Mouse (Mus musculus) hindbrain, embryonic 16.5 days (tissue): ENCODE results near the gene Elf3. TPM values are rescaled to one million over a fixed set of nuclear protein-coding genes. Genes with fewer than 3 reads are reported as not detected.
A peak's percentile ranks its signal among the peaks of the same experiment; 100 is the strongest.

Source experiments
- ATAC-seq: fragments of 200-750 bp; cut with Nextera tagmentation; 2 replicates; pipeline ENCODE4 v1.8.0; 2017; ENCODE audit warnings: moderate TSS enrichment, moderate library complexity
- H3K27ac ChIP-seq: fragments of 300-500 bp; sonication (generic); 2 replicates; pipeline ENCODE4 v1.5.1; 2014; ENCODE audit warnings: low read depth, mild to moderate bottlenecking, control low read depth, low read length, moderate library complexity
- H3K27me3 ChIP-seq: fragments of 300-500 bp; sonication (generic); replicated peaks from 2 replicates; pipeline ENCODE4 v1.6.1; 2014; ENCODE audit warnings: low read length; ENCODE audit not compliant: control insufficient read depth, insufficient read depth
- H3K36me3 ChIP-seq: fragments of 300-500 bp; sonication (generic); 2 replicates; pipeline ENCODE4 v1.6.1; 2014; ENCODE audit warnings: mild to moderate bottlenecking, low read length, moderate library complexity, mixed read lengths; ENCODE audit not compliant: control insufficient read depth, insufficient read depth
- H3K4me1 ChIP-seq: fragments of 300-500 bp; sonication (generic); 2 replicates; pipeline ENCODE4 v1.6.1; 2014; ENCODE audit warnings: low read depth, low read length; ENCODE audit not compliant: control insufficient read depth, insufficient read depth
- H3K4me2 ChIP-seq: fragments of 300-500 bp; sonication (generic); 2 replicates; pipeline ENCODE4 v1.6.1; 2014; ENCODE audit warnings: mild to moderate bottlenecking, low read length, control low read depth, moderate library complexity
- H3K4me3 ChIP-seq: fragments of 300-500 bp; sonication (generic); 2 replicates; pipeline ENCODE4 v1.5.1; 2014; ENCODE audit warnings: mild to moderate bottlenecking, low read length, control low read depth, moderate library complexity
- H3K9ac ChIP-seq: fragments of 300-500 bp; sonication (generic); 2 replicates; pipeline ENCODE4 v1.6.1; 2014; ENCODE audit warnings: low read depth, mild to moderate bottlenecking, control low read depth, low read length, moderate library complexity
- H3K9me3 ChIP-seq: fragments of 300-500 bp; sonication (generic); 2 replicates; pipeline ENCODE4 v1.6.1; 2014; ENCODE audit warnings: mild to moderate bottlenecking, low read length, moderate library complexity; ENCODE audit not compliant: control insufficient read depth
- WGBS: fragments of 180-500 bp; shearing (Covaris S2); extraction: QIAGEN DNeasy Blood & Tissue Kit; methylation state at CpG from one replicate; pipeline ENCODE4 v1.1.7; 2014; 5-methylcytosine and 5-hydroxymethylcytosine counted together
- polyA plus RNA-seq: library from polyadenylated mRNA; unstranded; fragments of >200 nt; fragmentation: Nextera tagmentation; extraction: Ambion mirVana; gene quantifications from 2 replicates; pipeline ENCODE4 v1.2.1, GENCODE M21; 2015

The Elf3 gene
- polyA plus RNA-seq, 1 experiment from 2014 or later, result 0.28 TPM

DNA sequence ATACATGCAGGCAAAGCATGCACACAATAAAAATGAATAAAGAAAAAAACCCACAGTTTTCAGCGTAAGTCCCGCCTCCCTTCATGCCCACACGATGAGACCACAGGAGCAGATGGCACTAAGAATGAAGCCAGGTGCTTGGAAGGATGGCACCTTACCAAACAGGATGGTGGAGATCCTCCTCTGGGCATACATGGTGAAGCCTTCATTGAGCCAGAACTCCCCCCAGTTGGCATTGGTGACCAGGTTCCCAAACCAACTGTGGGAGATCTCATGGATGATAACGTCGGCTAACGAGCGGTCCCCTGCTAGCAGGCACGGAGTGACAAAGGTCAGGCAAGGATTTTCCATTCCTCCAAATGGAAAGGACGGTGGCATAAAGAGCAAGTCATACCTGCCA, 13.0 kb upstream of the Elf3 start:
- Histone ChIP-seq H3K4me3 (no peak overlapping the region), H3K27me3 (no peaks in the 10 kb centered on the region), H3K9me3 (no peaks in the 10 kb centered on the region), H3K4me2 (no peak overlapping the region), H3K4me1 (no peaks in the 10 kb centered on the region), H3K36me3 (peaks cover 27% of the 10 kb centered on the region), H3K9ac (no peak overlapping the region), H3K27ac (no peak overlapping the region)
- WGBS, result 84% methylated on average over 9 of the region's 9 CpGs
- ATAC-seq, result no peak

GRCm38 (mm10) chr1:135267663-135268446, 9.5 kb upstream of the Elf3 start:
- H3K4me3 ChIP-seq, result no peak overlapping the region
- whole genome bisulfite sequencing, result 90% methylated on average over 10 of the region's 10 CpGs
- no peaks in the 10 kb centered on the region for H3K27me3 ChIP-seq
- H3K27ac ChIP-seq, result no peak overlapping the region
- no peaks in the 10 kb centered on the region for H3K9me3 ChIP-seq
- peaks cover 26% of the 10 kb centered on the region for H3K36me3 ChIP-seq
- H3K4me2 ChIP-seq, result no peak overlapping the region
- no peak overlapping the region for H3K9ac ChIP-seq
- H3K4me1 ChIP-seq, result no peaks in the 10 kb centered on the region
- no peak for ATAC-seq

DNA sequence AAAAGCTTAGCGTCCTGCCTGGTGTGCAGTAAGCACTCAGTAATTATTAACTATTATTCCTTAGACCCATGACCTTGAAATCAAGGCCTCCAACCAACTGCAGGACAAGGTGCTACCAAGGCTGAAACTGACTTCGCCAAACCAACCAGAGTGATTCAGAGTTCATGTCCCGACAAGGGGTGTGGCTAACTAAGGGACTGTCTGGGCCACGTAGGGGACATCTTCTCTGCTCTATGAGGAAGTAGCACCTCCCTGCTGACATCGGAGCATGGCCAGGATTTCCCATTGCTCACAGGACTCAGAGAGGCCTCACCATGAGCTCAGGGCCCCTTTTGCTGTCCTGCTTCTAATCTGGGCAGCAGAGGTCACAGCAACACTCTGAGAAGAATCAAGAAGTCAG, 7.5 kb upstream of the Elf3 start:
- H3K27ac ChIP-seq, result no peak overlapping the region
- H3K4me3 ChIP-seq, result no peak overlapping the region
- H3K9ac ChIP-seq, result no peak overlapping the region
- H3K27me3 ChIP-seq, result no peaks in the 10 kb centered on the region
- H3K36me3 ChIP-seq, result peaks cover 22% of the 10 kb centered on the region
- no peak for ATAC-seq
- no peaks in the 10 kb centered on the region for H3K4me1 ChIP-seq
- WGBS, result 96% methylated on average over 5 of the region's 5 CpGs
- no peak overlapping the region for H3K4me2 ChIP-seq
- H3K9me3 ChIP-seq, result no peaks in the 10 kb centered on the region

- WGBS, result 85% methylated on average over 9 of the region's 9 CpGs
- no peak overlapping the region for H3K4me3 ChIP-seq
- no peaks in the 10 kb centered on the region for H3K27me3 ChIP-seq
- H3K4me1 ChIP-seq, result peaks cover 7% of the 10 kb centered on the region; the same call in 1 of the 2 replicates
- no peaks in the 10 kb centered on the region for H3K9me3 ChIP-seq
- H3K36me3 ChIP-seq, result peaks cover 18% of the 10 kb centered on the region
- ATAC-seq, result no peak
- no peak overlapping the region for H3K27ac ChIP-seq
- no peak overlapping the region for H3K4me2 ChIP-seq
- H3K9ac ChIP-seq, result no peak overlapping the region
These were observed 4.9 kb upstream of the Elf3 start for GRCm38 (mm10) chr1:135263316-135263715.

- no peak overlapping the region for H3K4me2 ChIP-seq
- no peaks in the 10 kb centered on the region for H3K27me3 ChIP-seq
- H3K4me3 ChIP-seq, result no peak overlapping the region
- peaks cover 8% of the 10 kb centered on the region; the same call in 1 of the 2 replicates for H3K4me1 ChIP-seq
- WGBS, result 93% methylated on average over 3 of the region's 3 CpGs
- H3K9me3 ChIP-seq, result no peaks in the 10 kb centered on the region
- no peak overlapping the region for H3K27ac ChIP-seq
- no peak overlapping the region for H3K9ac ChIP-seq
- no peak for ATAC-seq
- H3K36me3 ChIP-seq, result peaks cover 18% of the 10 kb centered on the region
These were observed 4.0 kb upstream of the Elf3 start for GRCm38 (mm10) chr1:135262329-135262728.

DNA sequence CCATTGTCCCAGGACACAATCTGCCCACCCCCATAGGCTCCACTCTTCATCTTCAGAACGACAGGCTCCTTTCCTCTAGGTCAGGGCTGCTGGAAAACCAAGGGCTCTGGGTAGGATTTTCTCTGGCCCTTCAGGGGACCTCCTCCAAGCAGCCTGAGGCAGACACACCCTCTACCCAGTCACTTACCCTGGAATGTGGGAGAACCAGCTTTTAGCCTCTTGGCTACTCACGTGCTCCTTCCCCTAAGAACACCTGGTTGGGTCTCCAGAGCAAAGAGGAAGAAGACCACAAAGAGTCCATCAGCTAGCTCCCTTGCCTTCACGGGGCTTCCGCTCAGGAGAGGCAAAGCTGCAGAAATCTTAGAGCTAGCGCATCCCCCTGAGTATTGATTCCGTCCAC, 2.6 kb upstream of the Elf3 start:
- Histone ChIP-seq H3K4me3 (no peak overlapping the region), H3K9ac (no peak overlapping the region), H3K36me3 (peaks cover 10% of the 10 kb centered on the region), H3K27ac (no peak overlapping the region), H3K27me3 (no peaks in the 10 kb centered on the region), H3K9me3 (no peaks in the 10 kb centered on the region), H3K4me2 (no peak overlapping the region), H3K4me1 (peaks cover 8% of the 10 kb centered on the region; the same call in 1 of the 2 replicates)
- WGBS, result 75% methylated on average over 6 of the region's 6 CpGs
- no peak for ATAC-seq

DNA sequence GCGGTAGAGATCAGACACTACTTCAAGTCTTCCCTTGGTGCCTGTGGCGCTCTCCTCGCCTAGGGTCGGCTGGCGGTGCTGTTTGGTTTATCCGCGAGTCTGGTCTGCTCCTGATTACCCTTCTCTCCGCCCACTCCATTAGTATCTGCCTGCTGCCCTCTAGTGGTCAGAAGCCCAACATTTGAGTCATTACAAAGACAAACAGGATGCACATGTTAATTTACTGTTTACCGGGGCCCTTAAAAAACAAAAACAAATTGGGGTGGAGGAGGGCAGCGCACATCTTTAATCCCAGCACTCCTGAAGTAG, 714 bp upstream of the Elf3 start:
- H3K9me3 ChIP-seq, result no peaks in the 10 kb centered on the region
- H3K9ac ChIP-seq, result peak overlapping the region; percentile 44; the same call in 1 of the 2 replicates
- H3K27ac ChIP-seq, result peak overlapping the region; percentile 5; the same call in 1 of the 2 replicates
- peaks cover 5% of the 10 kb centered on the region; the same call in 1 of the 2 replicates for H3K36me3 ChIP-seq
- ATAC-seq, result peak; percentile 90
- H3K27me3 ChIP-seq, result no peaks in the 10 kb centered on the region
- peak overlapping the region; percentile 18; the same call in 1 of the 2 replicates for H3K4me3 ChIP-seq
- peaks cover 8% of the 10 kb centered on the region; the same call in 1 of the 2 replicates for H3K4me1 ChIP-seq
- under 1% methylated on average over 10 of the region's 10 CpGs for WGBS
- H3K4me2 ChIP-seq, result peak overlapping the region; percentile 53

GRCm38 (mm10) chr1:135256299-135256698, 2.1 kb downstream of the Elf3 start:
- no peak overlapping the region for H3K9ac ChIP-seq
- no peak overlapping the region for H3K4me2 ChIP-seq
- H3K27ac ChIP-seq, result no peak overlapping the region
- H3K27me3 ChIP-seq, result no peaks in the 10 kb centered on the region
- no peak for ATAC-seq
- H3K36me3 ChIP-seq, result no peaks in the 10 kb centered on the region
- H3K4me3 ChIP-seq, result no peak overlapping the region
- no peaks in the 10 kb centered on the region for H3K9me3 ChIP-seq
- WGBS, result 81% methylated on average over 6 of the region's 6 CpGs
- H3K4me1 ChIP-seq, result peaks cover 8% of the 10 kb centered on the region; the same call in 1 of the 2 replicates

- no peak for ATAC-seq
- Histone ChIP-seq H3K36me3 (no peaks in the 10 kb centered on the region), H3K4me2 (no peak overlapping the region), H3K4me1 (peaks cover 2% of the 10 kb centered on the region; the same call in 1 of the 2 replicates), H3K9me3 (no peaks in the 10 kb centered on the region), H3K27ac (no peak overlapping the region), H3K27me3 (no peaks in the 10 kb centered on the region), H3K9ac (no peak overlapping the region), H3K4me3 (no peak overlapping the region)
- 77% methylated on average over 4 of the region's 4 CpGs for WGBS
These were observed 5.5 kb downstream of the Elf3 start for GRCm38 (mm10) chr1:135252854-135253253.
